In genomic region chr8:116927880-116928279, GRCm38 (mm10) we compare ENCODE assay signal across 8 mouse cellular contexts. TPM values are rescaled to one million over a fixed set of nuclear protein-coding genes. Genes with fewer than 3 reads are reported as not detected.
A peak's percentile ranks its signal among the peaks of the same experiment; 100 is the strongest.
DNase-seq lines count a peak whose midpoint lies in the region; TF ChIP-seq lines count a peak whose summit lies in the region.

No protein-coding gene starts in this region.

- DNase-seq in gastrocnemius, adult 2 months, result peak; percentile 33
- DNase-seq in gastrocnemius, adult 8-10 months (ENCODE audit: low spot score in 2 of 2), result no peak
- peak; percentile 67 for DNase-seq in A20 (ENCODE audit: low read depth, low spot score)
- DNase-seq in adrenal gland, postnatal 36 days, result peak; percentile 67 to 79
- peak; percentile 59 for DNase-seq in limb, embryonic 10.5 days (ENCODE audit: low spot score)
- peak; percentile 55 for DNase-seq in retina, postnatal 1 day
- no peak for DNase-seq in urinary bladder, postnatal 25 days (ENCODE audit: low spot score)
- DNase-seq in gastrocnemius, postnatal 25 days, result no peak

- TF ChIP-seq CTCF in gastrocnemius, adult 2 months (IDR thresholded peaks at IDR 0.05), result peak; percentile 59

- no peaks in the 10 kb centered on the region for H3K9me3 ChIP-seq in limb, embryonic 10.5 days (replicated peaks)

- H3K4me1 ChIP-seq in limb, embryonic 10.5 days, result no peaks in the 10 kb centered on the region

- no peak overlapping the region for H3K27ac ChIP-seq in gastrocnemius, adult 2 months
- no peak overlapping the region for H3K27ac ChIP-seq in limb, embryonic 10.5 days

- 89% methylated on average over 9 of the region's 9 CpGs for WGBS in limb, embryonic 10.5 days

- peaks cover 94% of the 10 kb centered on the region for H3K36me3 ChIP-seq in limb, embryonic 10.5 days

- no peaks in the 10 kb centered on the region for H3K27me3 ChIP-seq in limb, embryonic 10.5 days (ENCODE audit: low read depth, poor library complexity, severe bottlenecking)

- H3K4me3 ChIP-seq in gastrocnemius, adult 2 months, result no peak overlapping the region
- no peak overlapping the region for H3K4me3 ChIP-seq in limb, embryonic 10.5 days

- intact Hi-C loops in gastrocnemius, adult 2 months (cut with DNase I), result no loop called here

RNA-seq across cellular contexts. Expression of gene Cenpn, which starts 6.3 kb away (rescaled TPM):
- total RNA-seq in gastrocnemius, adult 2 months (2021), result under 1 TPM; 0.43 to 0.50 TPM
- total RNA-seq in gastrocnemius, adult 8-10 months (2022), result under 1 TPM; 0.36 to 0.88 (median 0.57) TPM
- total RNA-seq in adrenal gland, postnatal 36 days (2021), result 1 to 10 TPM; 6.1 TPM
- polyA plus RNA-seq in limb, embryonic 10.5 days (2016; fragmentation: Nextera tagmentation; extraction: Ambion mirVana), result 60.4 and 62.6 TPM in 2 replicates
- under 1 TPM; 0.51 to 0.62 TPM for total RNA-seq in gastrocnemius, postnatal 25 days (2021)

RNA-seq across cellular contexts. Expression of gene Cmc2, which starts 6.6 kb away (rescaled TPM):
- total RNA-seq in gastrocnemius, adult 2 months (2021), result 10 to 100 TPM; 23.6 to 30.6 TPM
- 10 to 100 TPM; 20.8 to 29.6 (median 26.8) TPM for total RNA-seq in gastrocnemius, adult 8-10 months (2022)
- 10 to 100 TPM; 54.0 to 60.9 TPM for total RNA-seq in adrenal gland, postnatal 36 days (2021)
- 68.6 and 70.3 TPM in 2 replicates for polyA plus RNA-seq in limb, embryonic 10.5 days (2016; fragmentation: Nextera tagmentation; extraction: Ambion mirVana)
- total RNA-seq in gastrocnemius, postnatal 25 days (2021), result 10 to 100 TPM; 26.1 to 34.2 TPM

RNA-seq across cellular contexts. Expression of gene Atmin, which starts 15.3 kb away (rescaled TPM):
- 10 to 100 TPM; 22.5 to 23.1 TPM for total RNA-seq in gastrocnemius, adult 2 months (2021)
- total RNA-seq in gastrocnemius, adult 8-10 months (2022), result 10 to 100 TPM; 29.7 to 35.3 (median 30.7) TPM
- 10 to 100 TPM; 23.1 to 24.4 TPM for total RNA-seq in adrenal gland, postnatal 36 days (2021)
- 12.1 and 12.4 TPM in 2 replicates for polyA plus RNA-seq in limb, embryonic 10.5 days (2016; fragmentation: Nextera tagmentation; extraction: Ambion mirVana)
- 10 to 100 TPM; 14.3 to 15.4 TPM for total RNA-seq in gastrocnemius, postnatal 25 days (2021)

RNA-seq across cellular contexts. Expression of gene 1700030J22Rik, which starts 50.9 kb away (rescaled TPM):
- under 1 TPM; 0.10 to 0.33 TPM for total RNA-seq in gastrocnemius, adult 2 months (2021)
- under 1 TPM in 2 of 4 experiments, not detected in 2; 0.13 to 0.16 TPM for total RNA-seq in gastrocnemius, adult 8-10 months (2022)
- 1 to 10 TPM; 1.2 to 2.7 TPM for total RNA-seq in adrenal gland, postnatal 36 days (2021)
- 1.5 and 2.3 TPM in 2 replicates for polyA plus RNA-seq in limb, embryonic 10.5 days (2016; fragmentation: Nextera tagmentation; extraction: Ambion mirVana)
- total RNA-seq in gastrocnemius, postnatal 25 days (2021), result under 1 TPM; 0.15 to 0.29 TPM

Comparison
In these comparisons a context has a peak if more than half of its experiments do, and no peak if none do; other contexts are left out.
1. DNase-seq: peak in gastrocnemius, adult 2 months (single experiment), A20 (single experiment), adrenal gland, postnatal 36 days (2 of 2), limb, embryonic 10.5 days (single experiment) and retina, postnatal 1 day (single experiment); none in gastrocnemius, adult 8-10 months (0 of 2), urinary bladder, postnatal 25 days (single experiment) and gastrocnemius, postnatal 25 days (single experiment).